Mouse (Mus musculus) ES-E14 (cell line): ENCODE measurements around the gene Atf7ip. TPM values are rescaled to one million over a fixed set of nuclear protein-coding genes. Genes with fewer than 3 reads are reported as not detected.

Experiments
- DNase-seq: peaks from one replicate; pipeline ENCODE4 v3.0.0-alpha.2; 2013; ENCODE audit warnings: low read depth, low spot score
- H3K27ac ChIP-seq: 2 replicates; pipeline ENCODE4 v1.5.1; 2012; ENCODE audit warnings: low read depth, mild to moderate bottlenecking, low read length, moderate library complexity, mixed read lengths; ENCODE audit not compliant: poor library complexity, insufficient read depth, severe bottlenecking
- H3K36me3 ChIP-seq: 2 replicates; pipeline ENCODE4 v1.6.1; 2012; ENCODE audit warnings: mild to moderate bottlenecking, low read length, moderate library complexity, mixed read lengths; ENCODE audit not compliant: control insufficient read depth, poor library complexity, insufficient read depth, severe bottlenecking
- H3K4me1 ChIP-seq, 2 experiments: fragments of 150-350 bp in 1 of 2; sonication (generic) in 1 of 2; 2 replicates each; pipeline ENCODE4 v1.6.1; 2012; ENCODE audit warnings: low read length in 2 of 2, mild to moderate bottlenecking in 1 of 2, mixed read lengths in 1 of 2; ENCODE audit not compliant: control insufficient read depth in 2 of 2, insufficient read depth in 2 of 2, poor library complexity in 1 of 2
- H3K4me3 ChIP-seq, 2 experiments: fragments of 150-350 bp in 1 of 2; sonication (generic) in 1 of 2; 2 replicates each; pipeline ENCODE4 v1.5.1; 2012; ENCODE audit warnings: low read length in 2 of 2, low read depth in 1 of 2, mild to moderate bottlenecking in 1 of 2, mixed read lengths in 1 of 2; ENCODE audit not compliant: insufficient read depth in 1 of 2, poor library complexity in 1 of 2, severe bottlenecking in 1 of 2
- H3K9ac ChIP-seq: 2 replicates; pipeline ENCODE4 v1.6.1; 2012; ENCODE audit warnings: low read depth, mild to moderate bottlenecking, low read length, mixed read lengths; ENCODE audit not compliant: poor library complexity, insufficient read depth, severe bottlenecking
- H3K9me3 ChIP-seq: fragments of 150-350 bp; sonication (generic); 2 replicates; pipeline ENCODE4 v1.6.1; 2012; ENCODE audit warnings: low read depth, mild to moderate bottlenecking, low read length; ENCODE audit not compliant: control insufficient read depth, insufficient read depth
- CHD2 ChIP-seq: IDR thresholded peaks from 2 replicates; pipeline ENCODE4 v1.6.1; 2014; ENCODE audit warnings: mild to moderate bottlenecking, low read depth, low read length, inconsistent platforms
- HCFC1 ChIP-seq: IDR thresholded peaks from 2 replicates; pipeline ENCODE4 v1.6.1; 2012; ENCODE audit warnings: low read length, inconsistent platforms, borderline replicate concordance; ENCODE audit not compliant: insufficient read depth
- MAFK ChIP-seq: IDR thresholded peaks from 2 replicates; pipeline ENCODE4 v1.6.1; 2014; ENCODE audit warnings: mild to moderate bottlenecking, low read depth, low read length, inconsistent platforms; ENCODE audit not compliant: insufficient read depth
- ZC3H11A ChIP-seq: IDR thresholded peaks from 2 replicates; pipeline ENCODE4 v1.6.1; 2012; ENCODE audit warnings: low read depth, mild to moderate bottlenecking, inconsistent platforms, low read length, borderline replicate concordance
- ZNF384 ChIP-seq: IDR thresholded peaks from 2 replicates; pipeline ENCODE4 v1.6.1; 2012; ENCODE audit warnings: low read depth, low read length, inconsistent platforms
- in situ Hi-C, 2 experiments: fragments of 600-800 bp; cut with MboI; formaldehyde crosslinking; loops; one replicate each; pipeline ENCODE4 v1.15.1; 2025; ENCODE audit warnings: low sequenced_read_pairs in 2 of 2, inconsistent platforms in 1 of 2; ENCODE audit not compliant: unreplicated experiment in 2 of 2
- total RNA-seq: library from RNA; depleted of rRNA; stranded (reverse); fragments of 300-350 nt; gene quantifications from 2 replicates; pipeline ENCODE4 v1.2.3, GENCODE M21; 2012

The Atf7ip gene
- total RNA-seq, 1 experiment = 26.8 TPM

DNA sequence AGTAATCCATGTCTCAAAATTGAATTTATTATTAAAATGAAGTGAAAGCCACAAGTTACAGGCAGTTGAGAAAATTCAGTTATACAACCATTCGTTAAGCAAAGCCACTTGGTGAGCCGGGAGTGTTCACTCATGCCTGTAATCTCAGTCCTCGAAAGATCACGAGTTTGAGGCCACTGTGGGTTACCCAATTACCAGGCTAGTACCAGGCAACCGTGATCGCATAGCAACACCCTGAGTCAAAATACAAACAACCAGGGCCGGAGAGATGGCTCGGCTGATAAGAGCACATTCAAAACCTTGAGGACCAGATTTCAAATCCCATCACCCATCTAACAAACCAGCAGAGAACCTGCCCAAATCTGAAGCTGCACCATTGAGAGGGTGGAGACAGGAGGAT, 40.9 kb upstream of the Atf7ip start:
- Histone ChIP-seq H3K4me1 (peaks cover 0 to 22% of the 10 kb centered on the region in 2 experiments; a peak in 3 of 4 replicates), H3K36me3 (peaks cover 5% of the 10 kb centered on the region; the same call in 1 of the 2 replicates), H3K27ac (0 out of 2 replicates have a peak overlapping the region, but pooled peaks have one; percentile 22), H3K9me3 (no peaks in the 10 kb centered on the region), H3K9ac (no peak overlapping the region), H3K4me3 (no peak overlapping the region)
- DNase-seq = no peak
- in situ Hi-C loops = no loop called here
- no peak for TF ChIP-seq CHD2
- no peak for TF ChIP-seq MAFK
- TF ChIP-seq HCFC1 = no peak
- TF ChIP-seq ZNF384 = no peak
- TF ChIP-seq ZC3H11A = no peak

- peaks cover 0 to 22% of the 10 kb centered on the region in 2 experiments; a peak in 3 of 4 replicates for H3K4me1 ChIP-seq
- peak overlapping the region; percentile 50; the same call in 1 of the 2 replicates for H3K27ac ChIP-seq
- TF ChIP-seq HCFC1 = no peak
- no peak for TF ChIP-seq MAFK
- TF ChIP-seq CHD2 = no peak
- TF ChIP-seq ZNF384 = no peak
- peak; percentile 57; the same call in 1 of the 2 replicates for TF ChIP-seq ZC3H11A
- no peaks in the 10 kb centered on the region for H3K9me3 ChIP-seq
- H3K4me3 ChIP-seq = no peak overlapping the region
- in situ Hi-C loops = no loop called here
- peak; percentile 90 for DNase-seq
- no peak overlapping the region; the same call in 1 of the 2 replicates for H3K9ac ChIP-seq
- peaks cover 5% of the 10 kb centered on the region; the same call in 1 of the 2 replicates for H3K36me3 ChIP-seq
Observed at GRCm38 (mm10) chr6:136465959-136466381, 40.0 kb upstream of the Atf7ip start.

DNA sequence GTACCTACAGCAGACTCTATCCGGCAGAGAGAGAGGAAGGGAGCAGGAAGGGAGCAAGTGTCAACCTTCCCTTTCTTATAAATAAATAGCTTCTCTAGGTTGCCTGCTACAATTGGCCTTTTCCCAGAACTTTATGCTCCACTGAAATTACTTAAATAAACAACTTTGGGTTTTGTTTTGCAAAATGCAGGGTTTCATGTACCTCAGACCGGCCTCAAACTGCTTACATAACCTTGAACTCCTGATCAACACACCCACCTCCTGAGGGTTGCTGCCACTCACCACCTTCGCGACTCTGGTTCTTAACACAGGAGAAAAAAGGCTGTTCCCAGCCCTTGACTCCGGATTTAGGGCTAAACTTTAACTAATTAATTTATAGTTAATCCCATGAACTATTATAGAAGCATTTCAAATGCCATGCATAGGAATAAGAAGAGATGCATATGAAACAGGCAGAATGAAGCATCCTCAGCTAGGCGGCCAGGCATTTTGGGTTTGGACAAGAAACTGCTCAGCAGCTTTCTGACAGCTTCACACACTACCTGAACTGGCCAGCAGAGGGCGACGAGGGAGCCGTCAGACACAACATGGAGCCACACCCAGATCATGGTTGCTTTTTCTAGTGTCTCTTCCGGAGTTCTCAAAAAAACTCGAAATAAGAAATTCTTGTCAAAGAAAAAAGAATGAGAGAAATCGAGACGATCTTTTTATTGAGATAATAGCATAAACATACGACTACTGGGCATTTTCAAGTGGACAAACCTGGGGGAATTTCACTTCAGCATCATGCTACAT, 38.8 kb upstream of the Atf7ip start:
- Histone ChIP-seq H3K27ac (peak overlapping the region; percentile 100; the same call in 1 of the 2 replicates), H3K4me3 (no peak overlapping the region), H3K9ac (no peak overlapping the region), H3K36me3 (peaks cover 5% of the 10 kb centered on the region; the same call in 1 of the 2 replicates), H3K4me1 (peaks cover 0 to 18% of the 10 kb centered on the region in 2 experiments; a peak in 3 of 4 replicates), H3K9me3 (no peaks in the 10 kb centered on the region)
- in situ Hi-C loops = no loop called here
- TF ChIP-seq ZNF384 = no peak
- TF ChIP-seq ZC3H11A = no peak
- TF ChIP-seq MAFK = no peak
- no peak for TF ChIP-seq HCFC1
- TF ChIP-seq CHD2 = no peak
- no peak for DNase-seq

DNA sequence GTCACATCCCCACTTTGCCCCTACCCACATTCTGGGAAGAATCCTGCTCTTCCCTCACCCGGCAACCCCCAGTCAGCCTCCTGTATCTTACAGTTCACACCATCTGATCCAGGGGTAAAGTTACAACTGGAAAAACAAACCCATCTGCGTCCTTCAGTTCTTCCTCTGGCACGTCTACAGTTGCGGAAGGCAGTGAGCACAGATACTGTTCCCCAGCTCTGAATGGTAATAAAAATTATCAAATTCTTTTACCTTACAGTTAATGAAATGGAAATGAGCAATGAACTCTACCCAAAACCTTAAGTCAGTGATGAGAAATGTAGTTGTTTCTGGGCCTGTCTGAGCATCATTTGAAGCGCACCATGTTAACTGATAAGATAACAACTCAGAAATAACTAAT, 38.1 kb upstream of the Atf7ip start:
- Histone ChIP-seq H3K9me3 (no peaks in the 10 kb centered on the region), H3K4me1 (peaks cover 0 to 17% of the 10 kb centered on the region in 2 experiments; a peak in 3 of 4 replicates), H3K4me3 (no peak overlapping the region), H3K36me3 (peaks cover 10% of the 10 kb centered on the region; the same call in 1 of the 2 replicates), H3K9ac (no peak overlapping the region), H3K27ac (peak overlapping the region; percentile 100)
- in situ Hi-C loops = no loop called here
- DNase-seq = no peak
- TF ChIP-seq ZNF384 (no peak), ZC3H11A (no peak), HCFC1 (no peak), CHD2 (no peak), MAFK (no peak)
